Mouse (Mus musculus) limb, embryonic 15.5 days (tissue): ENCODE measurements around the gene Ciao2a. TPM values are rescaled to one million over a fixed set of nuclear protein-coding genes. Genes with fewer than 3 reads are reported as not detected.

ENCODE experiments used
- ATAC-seq: fragments of 200-750 bp; cut with Nextera tagmentation; 2 replicates; pipeline ENCODE4 v1.8.0; 2017; ENCODE audit warnings: low read depth, moderate TSS enrichment; ENCODE audit not compliant: insufficient number of reproducible peaks, low FRiP score, low TSS enrichment
- H3K27ac ChIP-seq: fragments of 300-500 bp; sonication (generic); 2 replicates; pipeline ENCODE4 v1.5.1; 2015; ENCODE audit warnings: moderate library complexity, mild to moderate bottlenecking, inconsistent platforms
- H3K27me3 ChIP-seq: fragments of 300-500 bp; sonication (generic); 2 replicates; pipeline ENCODE4 v1.6.1; 2015; ENCODE audit warnings: inconsistent platforms
- H3K36me3 ChIP-seq: fragments of 300-500 bp; sonication (generic); 2 replicates; pipeline ENCODE4 v1.6.1; 2015; ENCODE audit warnings: inconsistent platforms
- H3K4me1 ChIP-seq: fragments of 300-500 bp; sonication (generic); 2 replicates; pipeline ENCODE4 v1.6.1; 2015; ENCODE audit warnings: inconsistent platforms
- H3K4me2 ChIP-seq: fragments of 300-500 bp; sonication (generic); 2 replicates; pipeline ENCODE4 v1.6.1; 2015; ENCODE audit warnings: mild to moderate bottlenecking, inconsistent platforms
- H3K4me3 ChIP-seq: fragments of 300-500 bp; sonication (generic); 2 replicates; pipeline ENCODE4 v1.5.1; 2015; ENCODE audit warnings: mild to moderate bottlenecking, inconsistent platforms
- H3K9ac ChIP-seq: fragments of 300-500 bp; sonication (generic); 2 replicates; pipeline ENCODE4 v1.6.1; 2015; ENCODE audit warnings: inconsistent platforms
- H3K9me3 ChIP-seq: fragments of 300-500 bp; sonication (generic); 2 replicates; pipeline ENCODE4 v1.6.1; 2016; ENCODE audit warnings: inconsistent platforms
- WGBS: fragments of 180-500 bp; shearing (Covaris S2); methylation state at CpG from one replicate; pipeline ENCODE4 v1.1.7; 2015; 5-methylcytosine and 5-hydroxymethylcytosine counted together
- polyA plus RNA-seq: library from polyadenylated mRNA; unstranded; fragments of >200 nt; fragmentation: Nextera tagmentation; extraction: Ambion mirVana; gene quantifications from 2 replicates; pipeline ENCODE4 v1.2.1, GENCODE M21; 2015

Ciao2a gene
- 133 and 134 TPM in 2 replicates for polyA plus RNA-seq

GRCm38 (mm10) chr9:66126456-66127192 is at the start of gene Ciao2a, which contains the start of gene Snx1:
Gene Ciao2a (plus strand): TSS chr9:66126611.
Gene Snx1 (minus strand): TSS chr9:66126587.
- Histone ChIP-seq H3K27ac (peak within 1 kb of the TSS; percentile 85), H3K4me1 (peaks cover 27% of the 10 kb centered on the region), H3K4me2 (peak within 1 kb of the TSS; percentile 66), H3K36me3 (peaks cover 7% of the 10 kb centered on the region; the same call in 1 of the 2 replicates), H3K27me3 (no peaks in the 10 kb centered on the region), H3K9ac (peak within 1 kb of the TSS; percentile 72), H3K4me3 (peak within 1 kb of the TSS; percentile 77), H3K9me3 (no peaks in the 10 kb centered on the region)
- under 1% methylated on average over 34 of the region's 34 CpGs for WGBS
- peak; percentile 83 for ATAC-seq

DNA sequence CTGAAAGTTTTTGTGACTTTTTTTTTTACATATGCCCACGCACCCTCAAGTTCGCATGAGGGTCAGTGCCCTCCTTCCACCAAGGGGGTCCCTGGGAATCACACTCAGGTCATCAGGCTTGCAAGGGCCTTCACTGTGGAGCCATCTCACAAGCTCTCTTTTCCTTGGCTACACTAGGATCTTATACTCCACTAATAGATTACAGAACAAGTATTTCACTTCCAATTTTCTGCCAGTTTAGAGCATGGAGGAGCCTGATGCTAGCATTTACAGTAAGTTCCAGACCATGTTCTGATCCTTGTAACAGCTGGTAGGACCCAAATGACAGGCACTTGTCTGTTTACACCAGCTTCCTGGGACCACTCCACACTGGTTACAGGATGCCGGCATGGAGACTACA is 48.3 kb upstream of the Ciao2a start:
- Histone ChIP-seq H3K4me3 (no peak overlapping the region), H3K9ac (no peak overlapping the region), H3K36me3 (no peaks in the 10 kb centered on the region), H3K4me2 (peak overlapping the region; percentile 14; the same call in 1 of the 2 replicates), H3K27ac (peak overlapping the region; percentile 73), H3K4me1 (0 out of 2 replicates have a peak, but pooled peaks cover 5% of the 10 kb centered on the region), H3K9me3 (no peaks in the 10 kb centered on the region), H3K27me3 (no peaks in the 10 kb centered on the region)
- 58% methylated on average over 3 of the region's 3 CpGs for WGBS
- no peak for ATAC-seq

DNA sequence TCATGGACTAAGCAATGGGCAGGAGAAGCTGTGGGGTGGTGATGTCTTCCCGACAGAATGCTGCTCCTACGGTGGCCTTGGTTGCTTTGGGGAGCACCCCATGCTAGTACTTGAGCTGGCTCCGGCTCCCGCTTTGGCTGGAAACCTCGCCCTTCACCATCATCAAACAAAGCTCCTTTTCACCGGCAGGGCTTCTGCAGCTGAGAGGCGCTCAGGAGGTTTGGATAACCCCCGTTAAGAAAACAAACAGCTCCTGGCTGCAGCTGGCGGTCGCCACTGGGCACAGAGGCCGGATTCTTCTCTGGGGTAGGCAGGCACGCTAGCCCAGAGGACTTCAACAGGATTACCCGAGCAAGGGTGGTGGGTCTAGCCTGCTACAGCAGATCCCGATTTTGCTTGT is 47.9 kb upstream of the Ciao2a start:
- H3K9ac ChIP-seq, result no peak overlapping the region
- 9% methylated on average over 14 of the region's 14 CpGs for WGBS
- 0 out of 2 replicates have a peak, but pooled peaks cover 5% of the 10 kb centered on the region for H3K4me1 ChIP-seq
- H3K4me2 ChIP-seq, result peak overlapping the region; percentile 14; the same call in 1 of the 2 replicates
- H3K27me3 ChIP-seq, result no peaks in the 10 kb centered on the region
- ATAC-seq, result peak; percentile 61; the same call in 1 of the 2 replicates
- H3K27ac ChIP-seq, result peak overlapping the region; percentile 73
- no peaks in the 10 kb centered on the region for H3K9me3 ChIP-seq
- no peak overlapping the region for H3K4me3 ChIP-seq
- H3K36me3 ChIP-seq, result no peaks in the 10 kb centered on the region

- Histone ChIP-seq H3K4me3 (no peak overlapping the region), H3K27me3 (no peaks in the 10 kb centered on the region), H3K27ac (no peak overlapping the region), H3K9ac (no peak overlapping the region), H3K36me3 (peaks cover 3% of the 10 kb centered on the region; the same call in 1 of the 2 replicates), H3K4me2 (no peak overlapping the region), H3K4me1 (0 out of 2 replicates have a peak, but pooled peaks cover 5% of the 10 kb centered on the region), H3K9me3 (no peaks in the 10 kb centered on the region)
- WGBS, result 75% methylated on average over 3 of the region's 3 CpGs
- ATAC-seq, result no peak
These were observed 45.5 kb upstream of the Ciao2a start for GRCm38 (mm10) chr9:66080804-66081459.

- H3K9ac ChIP-seq, result no peak overlapping the region
- WGBS, result 82% methylated on average over 4 of the region's 4 CpGs
These were observed 44.4 kb upstream of the Ciao2a start for GRCm38 (mm10) chr9:66081999-66082398.

DNA sequence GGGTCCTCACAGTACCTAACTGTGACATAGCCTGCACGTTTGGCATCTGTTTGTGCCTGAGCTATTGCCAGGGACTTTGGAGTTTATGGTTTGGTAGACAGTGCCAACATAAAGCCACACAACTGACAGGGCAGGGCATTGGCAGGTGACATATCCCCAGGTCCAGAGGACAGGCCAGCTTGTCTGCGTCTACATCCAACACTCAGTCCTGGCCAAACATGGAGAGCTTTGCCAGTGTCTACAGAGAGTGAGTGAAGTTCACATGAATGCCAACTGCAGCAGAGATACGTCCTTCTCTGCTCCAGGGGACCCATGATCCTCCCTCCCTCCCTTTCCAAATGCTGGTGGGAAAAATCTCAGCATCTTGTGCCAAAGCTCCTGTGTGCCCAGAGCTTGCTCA is 42.2 kb upstream of the Ciao2a start:
- Histone ChIP-seq H3K4me1 (peaks cover 4% of the 10 kb centered on the region; the same call in 1 of the 2 replicates), H3K27me3 (no peaks in the 10 kb centered on the region), H3K4me3 (no peak overlapping the region), H3K9ac (no peak overlapping the region), H3K4me2 (no peak overlapping the region), H3K36me3 (peaks cover 34% of the 10 kb centered on the region), H3K9me3 (no peaks in the 10 kb centered on the region), H3K27ac (no peak overlapping the region)
- ATAC-seq, result no peak
- WGBS, result 77% methylated on average over 3 of the region's 3 CpGs

More at GRCm38 (mm10) chr9:66081999-66082398, 44.4 kb upstream of the Ciao2a start:
- ATAC-seq, result no peak
- Histone ChIP-seq H3K4me2 (no peak overlapping the region), H3K9me3 (no peaks in the 10 kb centered on the region), H3K36me3 (peaks cover 12% of the 10 kb centered on the region; the same call in 1 of the 2 replicates), H3K27me3 (no peaks in the 10 kb centered on the region), H3K27ac (no peak overlapping the region), H3K4me1 (0 out of 2 replicates have a peak, but pooled peaks cover 5% of the 10 kb centered on the region), H3K4me3 (no peak overlapping the region)

DNA sequence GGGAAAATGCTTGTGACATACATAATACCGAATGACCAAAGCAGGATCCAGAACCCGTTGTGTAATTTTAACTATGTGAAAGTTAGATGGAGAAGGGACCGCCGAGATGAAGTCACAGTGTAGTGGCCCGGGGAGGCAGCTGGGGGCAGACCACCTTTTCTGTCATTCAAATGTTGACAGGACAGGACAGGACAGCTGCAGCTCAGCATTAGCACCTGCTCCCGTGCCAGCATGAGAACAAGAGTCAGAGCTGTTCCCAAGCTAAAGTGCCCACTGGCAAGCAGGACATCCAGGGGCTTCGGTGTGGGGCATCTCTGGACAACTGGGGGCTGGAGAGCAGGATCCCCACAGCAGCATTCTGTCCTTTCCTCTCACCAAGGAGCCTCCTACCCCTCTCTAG is 39.3 kb upstream of the Ciao2a start:
- ATAC-seq, result no peak
- H3K27me3 ChIP-seq, result no peaks in the 10 kb centered on the region
- no peak overlapping the region for H3K4me2 ChIP-seq
- no peaks in the 10 kb centered on the region for H3K9me3 ChIP-seq
- no peak overlapping the region for H3K27ac ChIP-seq
- no peak overlapping the region for H3K9ac ChIP-seq
- no peak overlapping the region for H3K4me3 ChIP-seq
- peaks cover 59% of the 10 kb centered on the region for H3K36me3 ChIP-seq
- WGBS, result 89% methylated on average over 7 of the region's 7 CpGs
- peaks cover 4% of the 10 kb centered on the region; the same call in 1 of the 2 replicates for H3K4me1 ChIP-seq

DNA sequence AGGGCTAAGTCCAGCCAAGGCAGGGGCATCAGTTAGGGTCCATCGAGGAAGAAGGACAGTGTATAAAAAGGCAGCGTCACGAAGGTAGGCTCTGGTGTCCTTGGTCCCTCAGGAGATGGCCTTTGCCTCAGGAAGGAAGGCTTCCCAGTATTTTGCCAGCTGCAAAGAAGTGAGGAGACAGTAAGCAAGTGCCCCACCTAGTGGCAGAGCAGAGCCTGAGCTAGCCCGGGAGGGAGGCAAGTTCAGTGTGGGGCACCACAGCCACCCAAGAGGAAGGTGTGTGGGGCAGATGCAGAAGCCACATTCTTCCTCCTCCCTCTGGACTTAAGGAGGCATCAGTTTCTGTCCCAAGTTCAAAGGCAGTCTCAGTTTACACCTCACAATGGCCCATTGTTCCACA is 38.0 kb upstream of the Ciao2a start:
- Histone ChIP-seq H3K9me3 (no peaks in the 10 kb centered on the region), H3K4me3 (no peak overlapping the region), H3K9ac (no peak overlapping the region), H3K36me3 (peaks cover 73% of the 10 kb centered on the region), H3K4me2 (no peak overlapping the region), H3K4me1 (peaks cover 4% of the 10 kb centered on the region; the same call in 1 of the 2 replicates), H3K27ac (no peak overlapping the region), H3K27me3 (no peaks in the 10 kb centered on the region)
- no peak; the same call in 1 of the 2 replicates for ATAC-seq
- 44% methylated on average over 4 of the region's 4 CpGs for WGBS

DNA sequence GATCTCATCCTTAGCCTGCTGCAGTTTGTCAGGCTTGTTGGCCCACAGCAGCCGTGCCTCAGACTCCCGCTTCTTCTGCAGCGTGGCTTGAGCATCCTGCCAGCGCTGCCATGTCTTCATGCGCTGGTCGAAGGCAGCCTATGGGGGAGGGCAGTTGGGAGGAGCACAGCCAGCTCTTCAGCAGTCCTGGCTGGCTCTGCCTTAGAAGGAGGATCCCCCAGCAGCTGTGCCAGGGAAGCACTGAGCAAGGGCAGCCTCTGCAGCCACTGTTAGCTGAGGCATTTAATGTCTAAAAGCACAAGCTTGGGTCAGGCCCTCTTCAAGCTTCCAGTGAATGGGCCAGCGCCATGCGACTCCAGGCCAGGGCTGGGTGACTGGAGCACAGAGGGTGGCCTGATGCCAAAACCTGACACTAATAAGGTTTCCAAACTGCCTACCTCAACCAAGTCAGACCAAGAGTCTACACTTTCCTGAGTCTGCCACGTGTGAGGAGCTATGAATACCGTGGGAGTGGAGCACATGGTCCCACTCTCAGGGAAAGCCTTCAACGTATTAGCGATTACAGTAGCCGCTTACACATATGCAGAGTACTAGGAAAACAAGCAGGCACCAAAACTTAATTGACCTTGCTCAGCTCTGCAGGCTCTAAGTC is 35.7 kb upstream of the Ciao2a start:
- 78% methylated on average over 13 of the region's 13 CpGs for WGBS
- H3K4me1 ChIP-seq, result peaks cover 4% of the 10 kb centered on the region; the same call in 1 of the 2 replicates
- no peak overlapping the region for H3K4me2 ChIP-seq
- H3K9me3 ChIP-seq, result no peaks in the 10 kb centered on the region
- H3K4me3 ChIP-seq, result no peak overlapping the region
- H3K27me3 ChIP-seq, result no peaks in the 10 kb centered on the region
- 0 out of 2 replicates have a peak, but pooled peaks have one; percentile 38 for ATAC-seq
- no peak overlapping the region for H3K27ac ChIP-seq
- H3K36me3 ChIP-seq, result peaks cover 93% of the 10 kb centered on the region
- no peak overlapping the region for H3K9ac ChIP-seq

GRCm38 (mm10) chr9:66091327-66092231 is 34.8 kb upstream of the Ciao2a start:
- peaks cover 93% of the 10 kb centered on the region for H3K36me3 ChIP-seq
- H3K4me1 ChIP-seq, result peaks cover 4% of the 10 kb centered on the region; the same call in 1 of the 2 replicates
- H3K27me3 ChIP-seq, result no peaks in the 10 kb centered on the region
- H3K27ac ChIP-seq, result no peak overlapping the region
- WGBS, result 56% methylated on average over 6 of the region's 6 CpGs
- no peak for ATAC-seq
- no peak overlapping the region for H3K4me3 ChIP-seq
- no peak overlapping the region for H3K9ac ChIP-seq
- no peaks in the 10 kb centered on the region for H3K9me3 ChIP-seq
- no peak overlapping the region for H3K4me2 ChIP-seq

GRCm38 (mm10) chr9:66092664-66093063 is 33.7 kb upstream of the Ciao2a start:
- Histone ChIP-seq H3K9ac (no peak overlapping the region), H3K36me3 (peaks cover 95% of the 10 kb centered on the region)
- 79% methylated on average over 2 of the region's 2 CpGs for WGBS

More at GRCm38 (mm10) chr9:66092664-66093063, 33.7 kb upstream of the Ciao2a start:
- no peak for ATAC-seq
- Histone ChIP-seq H3K9me3 (no peaks in the 10 kb centered on the region), H3K4me1 (peaks cover 4% of the 10 kb centered on the region; the same call in 1 of the 2 replicates), H3K27me3 (no peaks in the 10 kb centered on the region), H3K4me2 (no peak overlapping the region), H3K4me3 (no peak overlapping the region), H3K27ac (no peak overlapping the region)
